Mouse (Mus musculus) urinary bladder, postnatal 4 days (tissue): ENCODE measurements around the gene Meis2.

ENCODE experiments used
- DNase-seq, 2 experiments: peaks; one replicate each; pipeline ENCODE4 v3.0.0; 2021 to 2022; ENCODE audit warnings: low spot score in 2 of 2

Meis2 gene

GRCm38 (mm10) chr2:115857123-115858080 is 208.2 kb downstream of the Meis2 start:
- DNase-seq, result no peak

GRCm38 (mm10) chr2:115856401-115857073 is 209.1 kb downstream of the Meis2 start:
- no peak for DNase-seq

- peak; percentile 75 to 89 for DNase-seq
These were observed 209.9 kb downstream of the Meis2 start for GRCm38 (mm10) chr2:115855511-115856400.

- DNase-seq, result no peak
These were observed 210.8 kb downstream of the Meis2 start for GRCm38 (mm10) chr2:115854828-115855311.

GRCm38 (mm10) chr2:115854007-115854827 is 211.4 kb downstream of the Meis2 start:
- DNase-seq, result no peak

DNA sequence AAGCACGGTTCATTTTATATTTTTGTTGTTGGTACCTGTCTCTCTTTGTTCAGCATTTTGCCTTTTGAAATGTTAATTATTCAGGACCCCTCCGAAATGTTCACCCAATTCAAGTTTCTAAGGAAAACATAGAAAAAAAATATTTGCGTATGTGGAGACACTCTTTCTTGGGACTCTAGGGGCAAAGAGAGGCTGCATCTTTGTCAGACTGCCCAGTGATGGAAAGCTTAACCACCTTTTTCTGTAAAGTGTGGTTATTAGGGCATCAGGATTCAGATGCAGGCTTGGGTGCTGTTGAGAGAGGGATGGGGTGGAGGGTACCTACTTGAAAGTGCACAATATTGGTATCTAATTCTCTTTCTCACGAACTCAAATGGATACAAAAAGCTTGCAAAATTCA is 212.4 kb downstream of the Meis2 start:
- DNase-seq, result no peak

- DNase-seq, result peak; percentile 45 to 65
These were observed 213.0 kb downstream of the Meis2 start for GRCm38 (mm10) chr2:115852615-115853014.

- DNase-seq, result no peak
These were observed 213.5 kb downstream of the Meis2 start for GRCm38 (mm10) chr2:115852109-115852508.

DNA sequence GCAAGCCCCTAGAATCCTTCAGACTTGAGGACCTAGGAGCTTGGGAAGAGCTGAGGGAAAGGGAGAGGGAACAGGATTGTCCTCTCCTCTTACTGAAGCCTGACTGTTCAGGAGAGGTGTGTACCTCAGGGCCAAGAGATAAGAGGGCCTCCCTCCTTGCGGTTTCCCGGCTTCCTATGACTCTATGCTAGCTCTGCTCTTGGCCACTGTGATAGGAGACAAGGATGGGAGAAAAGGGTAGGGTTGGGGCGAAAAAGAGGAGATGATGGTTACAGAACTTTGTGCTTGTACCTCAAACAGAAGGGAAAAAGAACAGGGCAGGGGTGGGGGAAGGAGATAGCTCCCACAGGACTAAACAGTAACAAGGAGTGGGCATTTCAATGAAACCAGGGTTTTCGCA is 214.7 kb downstream of the Meis2 start:
- no peak for DNase-seq

DNA sequence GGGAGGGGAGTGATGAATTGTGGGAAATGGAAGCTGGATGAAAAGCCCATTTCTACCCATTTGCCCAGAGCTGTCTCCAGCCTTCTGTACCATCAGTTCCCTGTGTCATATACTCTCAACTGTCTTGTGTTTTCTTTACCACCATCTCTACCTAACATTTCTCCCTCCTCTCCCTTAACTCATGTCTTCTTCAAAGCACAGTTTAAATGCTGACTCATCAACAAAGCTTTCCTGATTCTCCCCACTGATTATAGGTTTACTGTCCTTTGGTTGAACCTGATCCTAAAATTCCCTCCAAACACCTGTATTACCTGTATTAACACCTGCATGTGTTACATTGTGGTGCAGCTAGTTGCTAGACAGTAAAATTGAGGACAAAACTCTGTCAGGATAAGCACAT is 222.8 kb downstream of the Meis2 start:
- DNase-seq, result no peak

- no peak for DNase-seq
These were observed 229.6 kb downstream of the Meis2 start for GRCm38 (mm10) chr2:115836034-115836433.

GRCm38 (mm10) chr2:115822361-115822760 is 243.3 kb downstream of the Meis2 start:
- DNase-seq, result no peak

- DNase-seq, result no peak
These were observed 247.7 kb downstream of the Meis2 start for GRCm38 (mm10) chr2:115817959-115818358.

- no peak for DNase-seq
These were observed 251.9 kb downstream of the Meis2 start for GRCm38 (mm10) chr2:115813721-115814120.

DNA sequence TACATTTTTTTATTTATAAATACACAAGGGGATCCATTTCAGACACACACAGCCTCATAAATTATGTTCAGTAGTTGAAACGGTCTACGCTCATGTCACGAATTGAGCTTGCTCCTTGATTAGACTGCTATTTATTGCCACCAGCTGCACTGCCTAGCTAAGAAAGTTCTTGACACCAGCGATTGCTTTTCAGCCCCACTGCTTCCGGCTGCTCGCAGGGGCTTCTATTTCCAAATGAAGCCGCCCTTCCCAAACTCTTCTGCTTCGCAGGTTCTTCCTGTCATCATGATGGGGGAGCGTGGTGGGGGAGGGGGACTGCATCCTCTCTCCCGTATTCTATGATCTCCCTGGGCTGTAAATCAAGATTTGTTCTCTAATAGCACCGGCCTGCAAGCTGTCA is 252.3 kb downstream of the Meis2 start:
- DNase-seq, result no peak
